25 mouse cellular contexts compared by ENCODE assay signal in the genomic region with DNA sequence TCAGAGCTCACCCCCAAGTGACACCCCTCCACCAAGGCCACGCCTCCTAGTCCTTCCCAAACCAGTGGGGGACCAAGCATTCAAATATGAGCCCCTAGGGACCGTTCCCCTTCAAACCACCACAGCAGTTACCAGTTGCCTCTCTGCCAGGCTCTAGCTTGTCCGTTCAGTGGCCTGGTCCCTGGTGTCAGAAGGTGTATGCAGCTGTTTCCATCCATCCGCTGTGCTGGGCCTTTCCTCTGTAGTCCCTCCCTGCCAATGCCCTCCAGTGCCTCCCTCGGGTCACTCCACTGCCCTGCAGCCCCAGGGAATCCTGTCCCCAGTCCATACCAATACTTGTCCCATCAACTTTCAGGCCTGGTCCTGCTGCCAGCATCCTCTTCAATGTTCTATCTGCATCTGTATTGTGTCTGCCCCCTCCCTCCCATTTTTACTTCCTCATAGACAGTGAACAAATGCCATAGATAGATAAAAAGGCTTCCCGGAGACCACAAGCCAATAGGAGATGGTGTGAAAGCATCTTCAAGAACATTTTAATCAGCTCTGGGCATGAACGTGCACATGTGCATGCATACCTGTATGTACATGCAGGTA. TPM values are rescaled to one million over a fixed set of nuclear protein-coding genes. Genes with fewer than 3 reads are reported as not detected.
DNase-seq lines count a peak whose midpoint lies in the region; ATAC-seq and TF ChIP-seq lines count a peak whose summit lies in the region.
"Had no signal": no experiment of that assay in that cellular context is flagged by ENCODE, and none has a peak within 500 bp of the region (broad histone marks: within the 10 kb centered on the region; RNA-seq: fewer than 3 reads in every experiment).

No protein-coding gene starts in this region.

- no peak overlapping the region for H3K4me2 ChIP-seq in liver, embryonic 11.5 days
- H3K4me2 ChIP-seq: embryonic facial prominence, embryonic 12.5 days; heart, embryonic 12.5 days; limb, embryonic 12.5 days; liver, embryonic 15.5 days; midbrain, embryonic 15.5 days had no signal

- H3K9ac ChIP-seq in liver, adult 2 months (ENCODE audit: low read depth, low read length), result no peak overlapping the region
- no peak overlapping the region for H3K9ac ChIP-seq in liver, embryonic 11.5 days (ENCODE audit: low read depth, low read length)
- H3K9ac ChIP-seq: embryonic facial prominence, embryonic 12.5 days; heart, embryonic 12.5 days; limb, embryonic 12.5 days; liver, embryonic 15.5 days; midbrain, embryonic 15.5 days had no signal

- H3K4me3 ChIP-seq in liver, adult 2 months (ENCODE audit: insufficient read depth, low read depth, low read length), result no peak overlapping the region
- H3K4me3 ChIP-seq in liver, embryonic 11.5 days (ENCODE audit: low read depth, low read length), result no peak overlapping the region
- no peak overlapping the region for H3K4me3 ChIP-seq in brown adipose tissue, adult 24 weeks (ENCODE audit: insufficient read depth, low read depth, low read length)
- H3K4me3 ChIP-seq in macrophage (ENCODE audit: inconsistent target), result no peak overlapping the region
- no peak overlapping the region for H3K4me3 ChIP-seq in forebrain, embryonic 10.5 days
- H3K4me3 ChIP-seq: embryonic facial prominence, embryonic 12.5 days; heart, embryonic 12.5 days; layer of hippocampus, adult 2 months; limb, embryonic 12.5 days; liver, embryonic 15.5 days; midbrain, embryonic 15.5 days had no signal

- no peak for ATAC-seq in liver, embryonic 11.5 days (replicated peaks; ENCODE audit: low FRiP score)
- ATAC-seq: activated CD4-positive, CD25-positive, alpha-beta regulatory T cell, adult 4 months; forebrain, embryonic 14.5 days; intestine, postnatal 0 days; lung, postnatal 0 days; midbrain, embryonic 15.5 days had no signal

- DNase-seq in liver, adult 2 months (ENCODE audit: extremely low read depth, low read depth, low spot score), result peak; percentile 19
- DNase-seq in liver, embryonic 11.5 days (ENCODE audit: low spot score), result no peak
- DNase-seq in gastrocnemius, postnatal 10 days, result peak; percentile 29
- no peak for DNase-seq in frontal cortex, postnatal 36 days (ENCODE audit: low spot score in 2 of 2)
- no peak for DNase-seq in forebrain, embryonic 10.5 days (ENCODE audit: extremely low spot score, low spot score)
- no peak for DNase-seq in cerebellum, postnatal 4 days (ENCODE audit: low spot score in 2 of 2)
- DNase-seq: adrenal gland, postnatal 10 days; cerebellum, adult 9-10 months; heart, adult 18-20 months; heart, postnatal 10 days; kidney, postnatal 25 days; thymus, adult 18-20 months; thymus, postnatal 36 days had no signal

- no peaks in the 10 kb centered on the region for H3K79me2 ChIP-seq in liver, adult 2 months (ENCODE audit: control insufficient read depth, insufficient read depth, low read length)
- H3K79me2 ChIP-seq in macrophage (ENCODE audit: inconsistent target), result no peaks in the 10 kb centered on the region

- peaks cover 36% of the 10 kb centered on the region for H3K36me3 ChIP-seq in liver, adult 2 months (ENCODE audit: control insufficient read depth, insufficient read depth, low read length)
- peaks cover 18% of the 10 kb centered on the region for H3K36me3 ChIP-seq in liver, embryonic 11.5 days (ENCODE audit: control insufficient read depth, insufficient read depth, low read length)
- H3K36me3 ChIP-seq in macrophage (ENCODE audit: inconsistent target), result peaks cover 2% of the 10 kb centered on the region; the same call in 1 of the 2 replicates
- H3K36me3 ChIP-seq in forebrain, embryonic 10.5 days (replicated peaks), result peaks cover 45% of the 10 kb centered on the region

- no peaks in the 10 kb centered on the region; the same call in 1 of the 2 replicates for H3K9me3 ChIP-seq in liver, embryonic 11.5 days (ENCODE audit: control insufficient read depth, low read length)
- peaks cover 1% of the 10 kb centered on the region for H3K9me3 ChIP-seq in forebrain, embryonic 10.5 days
- H3K9me3 ChIP-seq: embryonic facial prominence, embryonic 12.5 days; liver, embryonic 15.5 days; midbrain, embryonic 15.5 days had no signal

- H3K4me1 ChIP-seq in liver, adult 2 months (ENCODE audit: control insufficient read depth, insufficient read depth, low read length), result peaks cover 11% of the 10 kb centered on the region
- H3K4me1 ChIP-seq in liver, embryonic 11.5 days (replicated peaks; ENCODE audit: control insufficient read depth, insufficient read depth, low read length), result no peaks in the 10 kb centered on the region
- no peaks in the 10 kb centered on the region; the same call in 1 of the 2 replicates for H3K4me1 ChIP-seq in brown adipose tissue, adult 24 weeks (ENCODE audit: control insufficient read depth, insufficient read depth, insufficient read length, low read length)
- no peaks in the 10 kb centered on the region for H3K4me1 ChIP-seq in forebrain, embryonic 10.5 days
- H3K4me1 ChIP-seq: embryonic facial prominence, embryonic 12.5 days; heart, embryonic 12.5 days; limb, embryonic 12.5 days; liver, embryonic 15.5 days; midbrain, embryonic 15.5 days had no signal

- TF ChIP-seq POLR2A in liver, adult 2 months (IDR thresholded peaks at IDR 0.05; ENCODE audit: extremely low read depth, insufficient read depth, low read length), result no peak

- H3K27me3 ChIP-seq in liver, adult 2 months (ENCODE audit: control insufficient read depth, insufficient read depth, low read length), result no peaks in the 10 kb centered on the region
- H3K27me3 ChIP-seq in liver, embryonic 11.5 days (replicated peaks; ENCODE audit: control insufficient read depth, insufficient read depth, low read length), result no peaks in the 10 kb centered on the region
- no peaks in the 10 kb centered on the region for H3K27me3 ChIP-seq in forebrain, embryonic 10.5 days (ENCODE audit: poor library complexity, severe bottlenecking)
- H3K27me3 ChIP-seq: embryonic facial prominence, embryonic 12.5 days; heart, embryonic 12.5 days; limb, embryonic 12.5 days; liver, embryonic 15.5 days; midbrain, embryonic 15.5 days had no signal

- no peak for TF ChIP-seq CTCF in liver, adult 2 months (IDR thresholded peaks at IDR 0.05; ENCODE audit: low read depth, low read length)

- peak overlapping the region; percentile 61 for H3K27ac ChIP-seq in liver, adult 2 months (replicated peaks; ENCODE audit: insufficient read depth, low read depth, low read length)
- H3K27ac ChIP-seq in liver, embryonic 11.5 days (ENCODE audit: low read depth, low read length), result no peak overlapping the region
- H3K27ac ChIP-seq in brown adipose tissue, adult 24 weeks (replicated peaks; ENCODE audit: low read depth, low read length), result 0 out of 2 replicates have a peak overlapping the region, but pooled peaks have one; percentile 29
- peak overlapping the region; percentile 53 for H3K27ac ChIP-seq in macrophage
- H3K27ac ChIP-seq in forebrain, embryonic 10.5 days, result no peak overlapping the region
- H3K27ac ChIP-seq: embryonic facial prominence, embryonic 12.5 days; layer of hippocampus, adult 2 months; limb, embryonic 12.5 days; liver, embryonic 15.5 days; midbrain, embryonic 15.5 days had no signal

- 93% methylated on average over 7 of the region's 7 CpGs for WGBS in liver, adult 2 months
- 89% methylated on average over 7 of the region's 7 CpGs for WGBS in liver, embryonic 11.5 days
- 86% methylated on average over 7 of the region's 7 CpGs for WGBS in macrophage (ENCODE audit: missing documents)
- 88% methylated on average over 7 of the region's 7 CpGs for WGBS in forebrain, embryonic 10.5 days

RNA-seq across cellular contexts. Expression of a gene that starts 57.6 kb away (rescaled TPM):
- total RNA-seq in liver, adult 2 months (2014; rRNA removed), result 115 and 162 TPM in 2 replicates
- polyA plus RNA-seq in liver, adult 2 months (2012; rRNA removed), result 61.4 and 133 TPM in 2 replicates
- polyA plus RNA-seq in liver, embryonic 11.5 days (2014; fragmentation: Nextera tagmentation; extraction: Ambion mirVana), result 109 and 114 TPM in 2 replicates
- polyA plus RNA-seq in brown adipose tissue, adult 24 weeks (2012; ENCODE audit: insufficient read depth, insufficient read length, missing spikeins), result 20.7 and 69.6 TPM in 2 replicates
- 100 to 1,000 TPM in 1 of 2 experiments, 10 to 100 TPM in 1; 84.7 to 105 TPM for total RNA-seq in gastrocnemius, postnatal 10 days (2021)
- 100 to 1,000 TPM in 2 of 26 experiments, 10 to 100 TPM in 21, 1 to 10 TPM in 3; 6.6 to 157 (median 26.2) TPM for total RNA-seq in macrophage (2018; cell fraction: chromatin; rRNA removed)
- total RNA-seq in macrophage (2018; cell fraction: cytosol; rRNA removed), result 100 to 1,000 TPM in 1 of 26 experiments, 10 to 100 TPM in 25; 16.9 to 133 (median 47.2) TPM
- total RNA-seq in macrophage (2018; cell fraction: nucleus; rRNA removed), result 100 to 1,000 TPM in 4 of 26 experiments, 10 to 100 TPM in 22; 13.1 to 212 (median 57.6) TPM
- 13.3 to 105 TPM (median 18.9 TPM) in 3 replicates for polyA plus RNA-seq in macrophage (2018)
- 36.9 and 38.9 TPM in 2 replicates for polyA plus RNA-seq in forebrain, embryonic 10.5 days (2016; fragmentation: Nextera tagmentation; extraction: Ambion mirVana)

Comparison
In these comparisons a context has a peak if more than half of its experiments do, and no peak if none do; other contexts are left out.
1. DNase-seq: peak in liver, adult 2 months (single experiment) and gastrocnemius, postnatal 10 days (single experiment); none in liver, embryonic 11.5 days (single experiment), frontal cortex, postnatal 36 days (0 of 2), forebrain, embryonic 10.5 days (single experiment) and cerebellum, postnatal 4 days (0 of 2).
2. H3K27ac ChIP-seq: peak in liver, adult 2 months (single experiment), brown adipose tissue, adult 24 weeks (single experiment) and macrophage (single experiment); none in liver, embryonic 11.5 days (single experiment) and forebrain, embryonic 10.5 days (single experiment).